Mouse (Mus musculus) stomach, embryonic 14.5 days (tissue): ENCODE measurements around the gene Card19. TPM values are rescaled to one million over a fixed set of nuclear protein-coding genes. Genes with fewer than 3 reads are reported as not detected.

ENCODE experiments used
- ATAC-seq: fragments of 200-750 bp; cut with Nextera tagmentation; 2 replicates; pipeline ENCODE4 v1.8.0; 2017; ENCODE audit warnings: low read depth, moderate TSS enrichment; ENCODE audit not compliant: insufficient number of reproducible peaks, insufficient read depth, low FRiP score
- H3K27ac ChIP-seq: fragments of 300-500 bp; sonication (generic); 2 replicates; pipeline ENCODE4 v1.5.1; 2014; ENCODE audit warnings: mild to moderate bottlenecking, low read length, moderate library complexity, mixed read lengths
- H3K27me3 ChIP-seq: fragments of 300-500 bp; sonication (generic); 2 replicates; pipeline ENCODE4 v1.6.1; 2014; ENCODE audit warnings: low read length, control low read depth, mixed read lengths; ENCODE audit not compliant: control insufficient read depth, insufficient read depth
- H3K36me3 ChIP-seq: fragments of 300-500 bp; sonication (generic); 2 replicates; pipeline ENCODE4 v1.6.1; 2014; ENCODE audit warnings: mild to moderate bottlenecking, control low read depth, low read length, moderate library complexity, mixed read lengths; ENCODE audit not compliant: control insufficient read depth, insufficient read depth
- H3K4me1 ChIP-seq: fragments of 300-500 bp; sonication (generic); 2 replicates; pipeline ENCODE4 v1.6.1; 2014; ENCODE audit warnings: low read length, control low read depth, mixed read lengths; ENCODE audit not compliant: control insufficient read depth, insufficient read depth
- H3K4me2 ChIP-seq: fragments of 300-500 bp; sonication (generic); replicated peaks from 2 replicates; pipeline ENCODE4 v1.6.1; 2014; ENCODE audit warnings: low read depth, low read length, control low read depth
- H3K4me3 ChIP-seq: fragments of 300-500 bp; sonication (generic); 2 replicates; pipeline ENCODE4 v1.5.1; 2014; ENCODE audit warnings: low read depth, low read length, control low read depth
- H3K9ac ChIP-seq: fragments of 300-500 bp; sonication (generic); replicated peaks from 2 replicates; pipeline ENCODE4 v1.6.1; 2014; ENCODE audit warnings: low read depth, mild to moderate bottlenecking, control low read depth, low read length, moderate library complexity, mixed read lengths
- H3K9me3 ChIP-seq: fragments of 300-500 bp; sonication (generic); 2 replicates; pipeline ENCODE4 v1.6.1; 2016; ENCODE audit warnings: low read depth, low read length, control low read depth; ENCODE audit not compliant: control insufficient read depth
- WGBS: fragments of 180-500 bp; shearing (Covaris S2); extraction: QIAGEN DNeasy Blood & Tissue Kit; methylation state at CpG from one replicate; pipeline ENCODE4 v1.1.7; 2014; 5-methylcytosine and 5-hydroxymethylcytosine counted together
- polyA plus RNA-seq: library from polyadenylated mRNA; unstranded; fragments of >200 nt; fragmentation: Nextera tagmentation; extraction: Ambion mirVana; gene quantifications from 2 replicates; pipeline ENCODE4 v1.2.1, GENCODE M21; 2014

Card19 gene
- polyA plus RNA-seq, 1 experiment from 2014 or later = 57.0 TPM

DNA sequence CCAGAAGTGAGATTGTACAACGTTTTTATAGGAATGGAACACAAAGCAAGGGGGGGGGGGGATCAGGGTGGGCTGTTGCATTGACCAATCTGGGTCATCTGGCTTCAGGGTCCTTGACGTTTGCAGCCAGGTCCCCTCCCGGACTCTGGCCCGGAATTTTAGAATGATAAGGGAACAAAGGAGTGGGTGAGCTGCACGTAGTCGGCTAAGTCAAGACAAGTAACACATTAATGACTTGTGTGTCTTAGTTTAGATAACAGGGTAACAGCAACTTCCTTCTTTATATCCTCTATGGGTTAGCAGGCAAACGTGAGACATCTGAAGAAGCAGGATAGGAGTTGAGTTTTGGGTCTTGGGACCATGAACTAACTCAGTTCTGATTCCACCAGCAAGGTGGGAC is 52.2 kb downstream of the Card19 start:
- Histone ChIP-seq H3K4me2 (no peak overlapping the region), H3K27me3 (no peaks in the 10 kb centered on the region), H3K4me3 (no peak overlapping the region), H3K36me3 (no peaks in the 10 kb centered on the region), H3K9me3 (no peaks in the 10 kb centered on the region), H3K4me1 (no peaks in the 10 kb centered on the region), H3K27ac (no peak overlapping the region), H3K9ac (no peak overlapping the region)
- no peak for ATAC-seq
- WGBS = 53% methylated on average over 7 of the region's 7 CpGs

GRCm38 (mm10) chr13:49162722-49163121 is 53.1 kb downstream of the Card19 start:
- WGBS = 62% methylated on average over 4 of the region's 4 CpGs
- Histone ChIP-seq H3K4me2 (no peak overlapping the region), H3K9me3 (no peaks in the 10 kb centered on the region), H3K4me1 (no peaks in the 10 kb centered on the region), H3K9ac (no peak overlapping the region), H3K27me3 (no peaks in the 10 kb centered on the region), H3K36me3 (no peaks in the 10 kb centered on the region), H3K27ac (no peak overlapping the region), H3K4me3 (no peak overlapping the region)
- ATAC-seq = no peak

DNA sequence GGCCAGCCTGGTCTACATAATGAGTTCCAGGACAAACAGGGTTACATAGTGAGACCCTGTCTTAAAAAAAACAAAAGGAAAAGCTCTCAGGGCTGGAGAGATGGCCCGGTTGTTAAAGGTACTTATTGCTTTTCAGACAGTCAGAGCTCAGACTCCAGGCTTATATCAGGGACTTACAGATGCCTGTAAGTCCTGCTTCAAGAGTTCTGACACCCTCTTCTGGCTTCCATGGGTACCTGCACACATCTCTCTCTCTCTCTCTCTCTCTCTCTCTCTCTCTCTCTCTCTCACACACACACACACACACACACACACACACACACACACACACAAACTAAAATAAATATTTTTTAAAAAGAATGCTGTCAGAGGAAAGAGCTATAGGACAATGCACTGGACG is 54.6 kb downstream of the Card19 start:
- 0 out of 2 replicates have a peak, but pooled peaks cover 4% of the 10 kb centered on the region for H3K9me3 ChIP-seq
- H3K27ac ChIP-seq = no peak overlapping the region
- no peaks in the 10 kb centered on the region for H3K27me3 ChIP-seq
- H3K4me3 ChIP-seq = no peak overlapping the region
- no peaks in the 10 kb centered on the region for H3K4me1 ChIP-seq
- H3K4me2 ChIP-seq = no peak overlapping the region
- ATAC-seq = no peak
- 64% methylated on average over 2 of the region's 2 CpGs for WGBS
- no peak overlapping the region for H3K9ac ChIP-seq
- no peaks in the 10 kb centered on the region for H3K36me3 ChIP-seq

GRCm38 (mm10) chr13:49158040-49158713 is 57.7 kb downstream of the Card19 start:
- H3K9ac ChIP-seq = no peak overlapping the region
- H3K27me3 ChIP-seq = no peaks in the 10 kb centered on the region
- 0 out of 2 replicates have a peak, but pooled peaks cover 4% of the 10 kb centered on the region for H3K9me3 ChIP-seq
- H3K4me2 ChIP-seq = no peak overlapping the region
- 73% methylated on average over 10 of the region's 10 CpGs for WGBS
- no peaks in the 10 kb centered on the region for H3K36me3 ChIP-seq
- no peak for ATAC-seq
- no peaks in the 10 kb centered on the region for H3K4me1 ChIP-seq
- H3K4me3 ChIP-seq = no peak overlapping the region
- no peak overlapping the region for H3K27ac ChIP-seq

DNA sequence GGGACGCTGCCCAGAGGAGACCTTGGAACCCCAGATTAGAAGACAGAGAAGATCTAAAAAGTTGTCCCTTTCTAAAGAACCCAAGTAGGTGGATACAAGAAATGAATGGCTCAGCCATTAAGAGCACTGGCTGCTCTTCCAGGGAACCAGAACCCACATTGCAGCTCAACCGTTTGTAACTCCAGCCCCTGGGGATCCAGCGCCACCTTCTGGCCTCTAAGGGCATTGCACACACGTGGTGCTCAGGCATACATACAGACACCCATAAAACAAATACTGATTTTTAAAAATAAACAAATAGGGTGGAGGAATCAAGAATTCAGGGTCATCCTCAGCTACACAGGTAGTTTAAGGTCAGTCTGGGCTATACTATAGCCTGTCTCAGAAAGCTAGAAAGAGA is 59.2 kb downstream of the Card19 start:
- ATAC-seq = no peak
- H3K27me3 ChIP-seq = no peaks in the 10 kb centered on the region
- no peak overlapping the region for H3K4me3 ChIP-seq
- no peaks in the 10 kb centered on the region for H3K36me3 ChIP-seq
- no peaks in the 10 kb centered on the region for H3K4me1 ChIP-seq
- H3K9ac ChIP-seq = no peak overlapping the region
- WGBS = 77% methylated on average over 4 of the region's 4 CpGs
- H3K4me2 ChIP-seq = no peak overlapping the region
- no peak overlapping the region for H3K27ac ChIP-seq
- 0 out of 2 replicates have a peak, but pooled peaks cover 4% of the 10 kb centered on the region for H3K9me3 ChIP-seq

DNA sequence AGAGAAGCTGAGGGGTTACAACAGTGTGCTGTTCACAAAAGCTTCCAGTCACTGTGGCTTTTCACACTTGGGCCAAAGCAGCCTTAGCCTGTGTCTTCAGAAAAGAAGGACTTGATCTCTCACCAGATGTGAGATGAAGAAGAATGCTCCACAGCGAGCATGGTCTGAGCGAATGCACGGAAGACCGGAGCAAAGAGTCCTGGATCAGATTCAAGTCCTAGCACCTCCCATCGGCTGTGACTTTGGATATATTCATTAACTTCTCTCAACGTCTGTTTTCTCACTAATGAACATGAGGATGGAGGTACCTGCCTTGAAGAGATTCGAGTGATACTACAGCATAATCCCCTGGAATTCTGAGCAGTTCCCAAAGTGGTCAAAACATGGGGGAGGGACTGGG is 61.2 kb downstream of the Card19 start:
- no peak overlapping the region for H3K4me2 ChIP-seq
- no peak overlapping the region for H3K27ac ChIP-seq
- no peaks in the 10 kb centered on the region for H3K36me3 ChIP-seq
- H3K9me3 ChIP-seq = 0 out of 2 replicates have a peak, but pooled peaks cover 4% of the 10 kb centered on the region
- no peak overlapping the region for H3K4me3 ChIP-seq
- no peaks in the 10 kb centered on the region for H3K4me1 ChIP-seq
- H3K27me3 ChIP-seq = no peaks in the 10 kb centered on the region
- no peak for ATAC-seq
- H3K9ac ChIP-seq = no peak overlapping the region
- WGBS = 44% methylated on average over 7 of the region's 7 CpGs

DNA sequence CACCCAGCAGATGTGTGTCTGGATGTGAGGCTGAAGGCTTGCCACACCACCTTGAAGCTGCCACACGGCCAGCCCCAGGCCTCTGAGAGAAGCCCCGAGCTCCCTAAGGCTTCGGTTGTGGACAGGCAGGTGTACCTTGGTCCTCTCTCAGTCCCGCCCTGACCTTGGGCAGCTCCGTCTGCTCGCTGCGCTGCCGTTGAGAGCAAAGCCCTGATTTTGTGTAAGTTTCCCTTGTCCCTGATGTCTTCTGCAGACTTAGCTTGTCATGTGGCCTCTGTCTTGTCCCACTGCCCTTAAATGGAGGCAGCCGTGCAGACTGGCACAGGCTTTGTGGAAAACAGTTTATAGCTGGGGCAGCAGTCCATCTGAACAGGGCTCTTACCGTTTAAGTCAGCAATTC is 61.8 kb downstream of the Card19 start:
- Histone ChIP-seq H3K9me3 (0 out of 2 replicates have a peak, but pooled peaks cover 4% of the 10 kb centered on the region), H3K27me3 (no peaks in the 10 kb centered on the region), H3K36me3 (no peaks in the 10 kb centered on the region), H3K4me2 (no peak overlapping the region), H3K4me1 (no peaks in the 10 kb centered on the region), H3K27ac (no peak overlapping the region), H3K4me3 (no peak overlapping the region), H3K9ac (no peak overlapping the region)
- 69% methylated on average over 10 of the region's 10 CpGs for WGBS
- ATAC-seq = no peak
